Comparison of ENCODE assay signal across 8 mouse cellular contexts in the genomic region with DNA sequence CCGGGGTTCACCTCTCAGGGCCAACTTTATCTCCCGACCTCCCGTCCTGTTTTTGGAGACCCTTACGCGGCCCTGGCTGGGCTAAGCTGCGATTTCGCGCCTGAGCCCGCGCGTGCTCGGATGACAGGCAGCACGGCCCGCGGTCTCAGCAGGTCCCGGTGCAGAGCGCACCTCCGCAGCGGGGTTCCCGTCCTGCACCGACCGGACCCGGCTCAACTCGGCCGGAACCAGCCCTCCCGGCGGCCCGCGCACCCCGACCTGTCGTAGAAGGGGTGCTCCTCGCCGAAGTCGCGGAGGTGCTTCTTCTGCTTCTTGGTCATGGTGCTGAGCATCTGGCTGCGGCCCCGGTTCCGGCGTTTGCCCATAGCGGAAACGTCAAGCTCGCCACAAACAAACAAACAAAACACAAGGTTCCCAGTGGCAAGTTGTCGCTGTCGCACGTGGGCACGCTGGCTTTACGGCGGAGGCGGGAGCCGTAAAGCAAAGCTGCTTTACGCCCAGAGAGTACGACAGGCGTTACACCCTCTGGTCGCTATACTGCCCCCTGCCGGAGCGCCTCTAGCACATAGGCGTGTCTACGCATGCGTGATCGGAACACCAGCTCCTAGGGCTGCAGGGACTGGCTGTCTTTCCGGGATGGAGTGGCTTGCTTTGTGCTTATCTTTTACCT. TPM values are rescaled to one million over a fixed set of nuclear protein-coding genes. Genes with fewer than 3 reads are reported as not detected.
A peak's percentile ranks its signal among the peaks of the same experiment; 100 is the strongest.
DNase-seq lines count a peak whose midpoint lies in the region; ATAC-seq lines count a peak whose summit lies in the region.

Diexf (minus strand) TSS at position 487 of the 670 bp plus-strand sequence.

- peak; percentile 95 to 98 for DNase-seq in adrenal gland, adult (ENCODE audit: inconsistent age in 2 of 2, low spot score in 1 of 2)
- peak; percentile 100 for DNase-seq in embryo, embryonic 10.5 days (ENCODE audit: low spot score)
- peak; percentile 98 for DNase-seq in gastrocnemius, postnatal 14 days
- DNase-seq in left cerebral cortex, postnatal 10 days (ENCODE audit: extremely low spot score in 1 of 2, low spot score in 2 of 2) = peak; percentile 95 to 98
- peak; percentile 95 for DNase-seq in right cerebral cortex, postnatal 25 days
- peak; percentile 93 to 98 for DNase-seq in urinary bladder, postnatal 4 days (ENCODE audit: low spot score in 2 of 2)

- ATAC-seq in inflammation-experienced regulatory T-cells, adult 6 months = peak; percentile 78
- peak; percentile 92 for ATAC-seq in megakaryocyte-erythroid progenitor cell, adult 5-6 weeks (replicated peaks; ENCODE audit: low FRiP score, low TSS enrichment, poor library complexity, severe bottlenecking)

- intact Hi-C loops in gastrocnemius, postnatal 14 days (cut with DNase I; ENCODE audit: low total_unique reads) = no loop called here
- intact Hi-C loops in left cerebral cortex, postnatal 10 days (cut with DNase I) = loop anchor here (5.0 to 10.0 kb wide), 2 partner anchors 128 to 345 kb away; no protein-coding TSS in a partner anchor

RNA-seq across cellular contexts. Expression of gene Diexf, which starts in this region (rescaled TPM):
- 1 to 10 TPM; 7.2 to 9.5 TPM for total RNA-seq in gastrocnemius, postnatal 14 days (2021)
- 10 to 100 TPM in 2 of 3 experiments, 1 to 10 TPM in 1; 5.0 to 15.1 (median 10.5) TPM for polyA plus RNA-seq in inflammation-experienced regulatory T-cells, adult 6 months (2017; shearing (Covaris generic))
- 10 to 100 TPM; 15.0 to 17.8 TPM for total RNA-seq in left cerebral cortex, postnatal 10 days (2021)
- total RNA-seq in megakaryocyte-erythroid progenitor cell, adult 5-6 weeks (2014; fragmentation: Nextera tagmentation) = 20.6 and 27.2 TPM in 2 replicates
- total RNA-seq in megakaryocyte-erythroid progenitor cell, adult 5-6 weeks (2017) = 15.5 and 39.4 TPM in 2 replicates

Comparison
In these comparisons a context has a peak if more than half of its experiments do, and no peak if none do; other contexts are left out.
1. Peak in every context shown above with its lines: DNase-seq and ATAC-seq.